Mouse (Mus musculus): ENCODE results near the gene Ythdf2.

Gene Ythdf2

GRCm38 (mm10) chr4:132209299-132209698, 2.8 kb downstream of the Ythdf2 start:
- DNase-seq (ENCODE audit: low read depth) = no peak

DNA sequence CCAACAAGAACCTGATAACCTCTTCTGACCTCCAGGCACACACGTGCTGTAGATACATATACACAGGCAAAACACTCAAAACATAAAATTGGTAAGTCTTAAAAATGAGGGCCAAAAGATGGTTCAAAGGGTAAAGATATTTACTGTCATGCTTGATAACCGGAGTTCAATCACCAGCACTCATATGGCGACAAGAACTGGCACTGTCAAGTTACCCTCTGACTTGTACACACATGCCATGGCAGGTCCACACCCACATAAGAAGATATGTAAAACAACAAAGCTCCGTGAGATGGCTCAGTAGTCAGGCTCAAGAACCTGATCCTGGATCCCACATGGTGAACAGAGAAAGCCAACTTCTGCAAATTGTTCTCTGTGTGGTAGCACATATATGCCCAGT, 4.8 kb downstream of the Ythdf2 start:
- no peak for DNase-seq (ENCODE audit: low read depth)

GRCm38 (mm10) chr4:132198771-132199170, 13.3 kb downstream of the Ythdf2 start:
- DNase-seq (ENCODE audit: low read depth) = no peak

DNA sequence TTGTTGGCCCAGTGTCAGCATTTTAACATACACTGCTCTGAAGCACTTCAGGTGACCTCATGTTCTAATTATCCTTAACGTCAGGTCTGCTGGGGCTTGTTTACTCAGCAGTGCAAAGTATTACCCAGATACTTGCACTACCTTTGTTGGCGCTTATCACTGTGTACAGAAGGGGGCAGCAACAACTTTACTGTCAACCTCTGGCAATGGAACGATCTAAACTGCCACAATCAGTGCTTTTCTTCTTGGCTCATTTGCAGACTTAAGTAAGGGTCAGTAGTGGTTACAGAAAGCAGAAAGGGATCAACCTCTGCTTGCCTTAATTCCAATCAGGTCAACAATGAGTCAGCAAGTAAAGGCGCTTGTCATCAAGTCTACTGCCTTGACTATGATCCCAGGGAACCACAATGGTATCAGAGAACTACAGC, 13.8 kb downstream of the Ythdf2 start:
- peak; percentile 69 for DNase-seq (ENCODE audit: low read depth)

GRCm38 (mm10) chr4:132194975-132195374, 17.1 kb downstream of the Ythdf2 start:
- DNase-seq (ENCODE audit: low read depth) = no peak

DNA sequence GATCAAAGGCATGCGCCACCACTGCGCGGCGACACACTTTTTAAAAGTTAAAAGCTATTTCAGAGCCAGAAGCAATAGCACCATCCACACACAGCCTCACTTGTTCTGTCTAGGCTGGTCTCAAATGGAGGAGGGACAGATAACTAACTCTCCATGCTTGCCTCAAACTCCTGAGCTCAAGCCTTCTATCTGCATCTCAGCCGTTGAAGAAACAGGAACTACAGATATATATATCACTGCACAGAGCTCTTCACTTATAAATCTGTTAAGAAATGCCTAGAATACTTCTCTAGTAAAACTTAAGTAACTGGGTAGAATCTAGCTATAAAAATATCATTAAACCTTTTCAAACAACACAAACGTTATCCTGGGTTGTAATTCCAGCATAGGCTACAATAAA, 17.7 kb downstream of the Ythdf2 start:
- no peak for DNase-seq (ENCODE audit: low read depth)

GRCm38 (mm10) chr4:132187826-132188401, 24.2 kb downstream of the Ythdf2 start:
- no peak for DNase-seq (ENCODE audit: low read depth)

GRCm38 (mm10) chr4:132183162-132183561, 28.9 kb downstream of the Ythdf2 start:
- no peak for DNase-seq (ENCODE audit: low read depth)

GRCm38 (mm10) chr4:132181721-132182658, 30.1 kb downstream of the Ythdf2 start:
- DNase-seq (ENCODE audit: low read depth) = no peak

GRCm38 (mm10) chr4:132180710-132181109, 31.4 kb downstream of the Ythdf2 start:
- DNase-seq (ENCODE audit: low read depth) = no peak

- peak; percentile 86 for DNase-seq (ENCODE audit: low read depth)
Observed at GRCm38 (mm10) chr4:132178630-132179059, 33.5 kb downstream of the Ythdf2 start.

GRCm38 (mm10) chr4:132176474-132176873, 35.6 kb downstream of the Ythdf2 start:
- no peak for DNase-seq (ENCODE audit: low read depth)

- DNase-seq (ENCODE audit: low read depth) = no peak
Observed at GRCm38 (mm10) chr4:132170891-132171290, 41.2 kb downstream of the Ythdf2 start.

- no peak for DNase-seq (ENCODE audit: low read depth)
Observed at GRCm38 (mm10) chr4:132169761-132170160, 42.3 kb downstream of the Ythdf2 start.

DNA sequence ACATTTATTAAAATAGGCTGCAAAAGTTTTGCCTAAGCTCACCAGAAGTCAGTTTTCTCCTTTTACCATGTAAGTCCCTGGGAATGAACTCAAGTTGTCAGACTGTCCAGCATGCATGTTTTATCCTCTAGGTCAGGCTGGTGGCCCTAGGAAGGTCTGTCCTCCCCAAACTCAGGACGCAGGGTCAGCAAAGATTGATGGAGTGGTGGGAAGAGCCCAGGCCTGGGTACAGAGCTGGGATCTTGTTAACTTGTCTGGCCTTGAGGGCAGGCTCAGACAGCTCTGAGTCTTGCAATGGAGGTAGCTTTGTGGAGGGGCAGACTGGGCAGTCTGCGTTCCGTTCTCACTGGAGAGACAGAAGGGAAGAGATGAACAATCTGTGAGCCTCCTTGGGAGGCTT, 42.8 kb downstream of the Ythdf2 start:
- no peak for DNase-seq (ENCODE audit: low read depth)

DNA sequence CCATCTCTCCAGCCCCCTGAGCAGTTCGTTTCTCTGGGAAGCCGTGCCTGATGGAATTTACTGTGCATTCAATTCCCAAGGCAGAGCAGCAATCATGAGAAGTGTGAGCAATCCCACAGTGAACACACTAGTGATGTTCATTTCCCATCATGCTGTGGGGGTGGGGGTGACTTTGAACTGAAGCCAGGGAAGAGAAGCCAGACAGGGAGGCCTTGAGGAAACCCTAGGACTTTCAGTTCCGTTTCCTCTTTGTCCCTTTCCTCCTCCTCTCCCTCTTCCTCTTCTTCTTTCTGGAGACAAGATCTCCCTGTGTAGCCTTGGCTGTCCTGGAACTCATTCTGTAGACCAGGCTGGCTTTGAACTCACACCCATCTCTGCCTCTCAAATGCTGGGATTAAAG, 44.7 kb downstream of the Ythdf2 start:
- no peak for DNase-seq (ENCODE audit: low read depth)

- DNase-seq (ENCODE audit: low read depth) = no peak
Observed at GRCm38 (mm10) chr4:132166350-132167290, 45.5 kb downstream of the Ythdf2 start.

- DNase-seq (ENCODE audit: low read depth) = no peak
Observed at GRCm38 (mm10) chr4:132165691-132166090, 46.4 kb downstream of the Ythdf2 start.

GRCm38 (mm10) chr4:132156941-132157622, 55.0 kb downstream of the Ythdf2 start:
- DNase-seq (ENCODE audit: low read depth) = no peak

DNA sequence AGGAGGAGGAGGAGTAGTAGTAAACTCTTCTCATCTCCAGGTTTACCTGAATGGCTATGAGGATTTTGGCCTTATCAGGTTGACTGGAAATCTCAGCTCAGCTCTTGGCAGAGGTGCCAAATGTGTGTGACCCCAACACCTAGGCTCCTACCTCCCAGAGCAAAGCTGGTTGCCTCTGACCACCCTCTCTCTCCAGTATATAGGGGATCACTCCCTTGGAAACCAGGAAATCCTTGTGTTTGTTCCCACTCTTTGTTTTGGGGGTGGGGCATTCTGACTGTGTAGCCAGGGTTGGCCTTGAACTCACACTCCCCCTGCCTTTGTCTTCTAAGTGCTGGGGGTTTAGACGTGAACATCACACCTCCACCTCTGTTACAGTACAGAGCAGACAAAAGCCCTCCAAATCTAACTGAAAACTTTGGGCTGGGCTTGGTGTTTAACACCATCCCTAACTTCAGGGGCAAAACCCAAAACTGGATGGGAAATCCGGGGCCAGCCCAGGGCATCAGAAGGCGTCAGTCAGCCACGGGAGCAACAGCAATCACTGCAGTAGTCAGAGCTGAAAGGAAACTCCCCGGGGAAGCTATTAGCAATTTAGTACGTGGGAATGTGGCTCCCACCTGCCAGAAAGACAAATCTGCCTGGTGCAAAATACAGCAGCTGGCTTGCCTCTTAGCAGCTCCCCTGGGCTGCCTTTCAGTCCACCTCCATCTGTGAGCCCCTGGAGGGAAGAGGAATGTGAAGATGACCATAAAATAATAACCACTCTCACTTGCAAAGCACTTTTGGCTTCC, 57.0 kb downstream of the Ythdf2 start:
- DNase-seq (ENCODE audit: low read depth) = no peak

DNA sequence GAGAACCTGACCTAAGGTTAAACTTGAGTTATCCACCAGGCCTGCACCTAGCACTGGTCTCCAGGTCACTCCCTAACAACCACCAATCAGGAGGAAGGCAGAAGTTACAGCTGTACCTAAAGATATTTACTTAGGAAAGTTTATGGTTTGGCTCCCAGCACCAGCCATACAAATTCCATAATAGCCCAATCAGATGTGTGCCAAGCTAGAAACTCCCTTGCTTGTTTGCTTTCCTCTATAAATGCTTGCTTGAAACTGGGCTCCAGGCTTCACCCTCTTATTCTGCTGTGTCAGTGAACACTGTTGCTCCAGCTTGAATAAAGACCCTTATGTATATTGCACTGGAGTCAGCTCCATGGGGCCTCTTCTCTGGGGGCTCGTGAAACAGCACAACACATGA, 60.4 kb downstream of the Ythdf2 start:
- no peak for DNase-seq (ENCODE audit: low read depth)
